Mouse (Mus musculus): ENCODE measurements around the gene Slu7.
A peak's percentile ranks its signal among the peaks of the same experiment; 100 is the strongest.

The Slu7 gene

DNA sequence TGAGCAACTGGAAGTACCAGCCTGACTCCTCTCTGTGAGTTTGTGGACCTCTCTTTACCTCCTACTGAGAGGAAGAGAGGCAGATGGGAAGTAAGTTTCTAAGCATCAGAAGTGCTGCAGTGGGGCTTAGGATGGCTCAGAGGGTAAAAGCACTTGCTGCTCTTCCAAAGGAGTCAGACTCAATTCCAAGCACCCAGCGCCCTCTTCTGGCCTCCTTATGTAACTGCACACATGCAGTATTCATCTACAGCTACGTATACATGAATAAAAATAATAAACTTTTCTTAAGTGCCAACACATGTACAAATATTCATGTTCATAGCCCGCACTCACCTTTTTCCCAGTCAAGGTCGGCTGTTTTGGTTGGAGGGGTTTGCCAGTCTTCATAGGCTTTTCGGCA, 9.2 kb upstream of the Slu7 start:
- no peak for DNase-seq (ENCODE audit: low spot score in 2 of 2)

GRCm38 (mm10) chr11:43425166-43425709, 8.3 kb upstream of the Slu7 start:
- no peak for DNase-seq (ENCODE audit: low spot score in 2 of 2)

GRCm38 (mm10) chr11:43425824-43426413, 7.6 kb upstream of the Slu7 start, which contains the start of gene Pttg1:
Gene Pttg1 (minus strand): TSS chr11:43426251.
- peak; percentile 72 to 73 for DNase-seq (ENCODE audit: low spot score in 2 of 2)

DNA sequence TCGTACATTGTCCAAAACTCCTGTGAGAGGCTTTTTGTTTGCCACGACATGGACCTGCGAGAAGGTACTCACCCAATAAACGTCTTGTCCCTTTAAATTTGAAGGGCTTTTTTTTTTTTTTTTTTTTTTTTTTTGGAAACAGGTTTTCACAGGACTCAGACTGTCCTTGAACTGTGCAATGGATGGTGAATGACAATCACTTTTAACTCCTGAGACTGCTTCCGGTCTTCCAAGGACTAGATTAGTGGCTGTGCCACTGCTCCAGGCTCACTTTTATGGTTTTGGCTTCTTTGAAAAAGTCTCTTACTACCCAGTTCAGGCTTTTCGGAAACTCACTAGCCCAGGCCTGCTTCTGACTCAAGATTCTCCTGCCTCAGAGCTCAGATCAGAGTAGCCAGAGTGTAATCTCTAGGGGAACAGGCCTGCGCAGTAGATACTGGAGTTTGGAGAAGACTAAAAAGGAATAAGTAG, 7.1 kb upstream of the Slu7 start:
- DNase-seq (ENCODE audit: low spot score in 2 of 2): no peak

DNA sequence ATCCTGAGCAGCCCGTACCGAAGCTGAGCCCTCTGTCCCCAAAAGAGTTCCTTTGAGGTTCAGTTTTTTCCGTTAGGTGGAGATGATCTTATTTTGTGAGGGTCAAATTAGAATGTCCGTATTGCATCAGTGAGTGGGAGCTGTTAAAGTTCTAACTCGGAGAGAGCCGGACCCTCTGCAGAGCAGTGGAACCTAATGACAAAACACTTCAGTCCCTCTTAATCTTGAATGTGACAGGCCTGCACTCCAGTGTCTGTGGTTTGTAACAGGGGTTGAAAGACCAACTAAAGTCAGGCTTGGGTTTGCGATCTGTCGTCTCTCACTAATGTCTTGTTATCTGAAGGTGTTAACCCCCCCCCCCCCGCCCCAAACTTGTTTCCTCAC, 472 bp downstream of the Slu7 start:
- DNase-seq (ENCODE audit: low spot score in 2 of 2): no peak

DNA sequence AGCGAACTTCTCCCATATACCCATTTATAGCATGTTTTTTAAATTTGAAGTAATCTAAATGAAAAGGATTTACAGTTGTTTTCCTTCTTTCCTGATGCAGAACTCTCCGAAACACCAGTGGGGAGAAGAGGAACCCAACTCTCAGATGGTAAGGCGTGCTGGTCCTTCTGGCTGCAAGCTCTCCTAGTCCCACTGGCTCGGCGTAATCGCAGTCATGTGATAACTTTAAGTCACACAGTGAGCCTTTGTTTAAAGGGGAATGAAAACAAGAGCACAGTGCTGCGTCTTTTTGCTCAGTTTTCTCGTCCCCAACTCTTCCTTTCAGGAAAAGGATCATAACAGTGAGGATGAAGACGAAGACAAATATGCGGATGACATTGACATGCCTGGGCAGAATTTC, 7.6 kb downstream of the Slu7 start:
- no peak for DNase-seq (ENCODE audit: low spot score in 2 of 2)

DNA sequence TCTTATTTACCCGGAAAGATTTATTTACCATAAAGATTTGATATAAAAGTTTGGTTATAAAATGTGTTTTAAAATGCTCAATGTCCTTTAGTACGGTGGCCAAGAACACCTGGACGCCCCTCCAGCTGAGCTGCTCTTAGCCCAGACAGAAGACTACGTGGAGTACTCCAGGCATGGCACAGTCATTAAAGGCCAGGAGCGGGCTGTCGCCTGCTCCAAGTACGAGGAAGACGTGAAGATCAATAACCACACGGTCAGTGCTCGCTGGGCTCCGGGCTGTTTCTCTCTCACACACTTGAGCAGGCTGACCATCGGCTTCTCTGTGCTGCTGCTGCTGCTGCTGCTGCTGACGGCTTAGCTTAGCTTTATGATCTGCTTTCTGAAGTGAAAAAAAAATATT, 9.6 kb downstream of the Slu7 start:
- DNase-seq (ENCODE audit: low spot score in 2 of 2): no peak

- DNase-seq (ENCODE audit: low spot score in 2 of 2): no peak
These were observed 16.4 kb downstream of the Slu7 start for GRCm38 (mm10) chr11:43449916-43450315.

DNA sequence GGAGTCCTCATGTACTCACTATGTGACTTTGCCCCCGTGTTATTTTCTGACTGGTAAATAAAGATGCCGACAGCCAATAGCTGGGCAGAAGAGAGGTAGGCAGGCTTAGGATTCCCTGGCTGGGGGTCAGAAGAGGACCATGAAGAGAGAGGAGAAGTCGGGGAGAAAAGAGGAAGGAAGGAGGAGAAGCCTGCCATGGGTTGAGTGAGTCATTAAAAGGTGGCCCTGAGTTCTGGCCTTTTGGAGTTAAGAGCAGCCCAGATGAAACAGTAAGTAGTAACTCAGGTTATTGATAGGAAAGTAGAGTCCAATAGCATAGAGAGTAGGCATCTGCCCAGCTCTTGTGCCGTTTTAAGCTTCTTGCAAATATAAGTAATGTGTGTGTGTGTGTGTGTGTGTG, 17.8 kb downstream of the Slu7 start:
- no peak for DNase-seq (ENCODE audit: low spot score in 2 of 2)

GRCm38 (mm10) chr11:43452266-43452665, 18.7 kb downstream of the Slu7 start:
- DNase-seq (ENCODE audit: low spot score in 2 of 2): no peak

GRCm38 (mm10) chr11:43463204-43463603, 29.7 kb downstream of the Slu7 start:
- DNase-seq (ENCODE audit: low spot score in 2 of 2): no peak

DNA sequence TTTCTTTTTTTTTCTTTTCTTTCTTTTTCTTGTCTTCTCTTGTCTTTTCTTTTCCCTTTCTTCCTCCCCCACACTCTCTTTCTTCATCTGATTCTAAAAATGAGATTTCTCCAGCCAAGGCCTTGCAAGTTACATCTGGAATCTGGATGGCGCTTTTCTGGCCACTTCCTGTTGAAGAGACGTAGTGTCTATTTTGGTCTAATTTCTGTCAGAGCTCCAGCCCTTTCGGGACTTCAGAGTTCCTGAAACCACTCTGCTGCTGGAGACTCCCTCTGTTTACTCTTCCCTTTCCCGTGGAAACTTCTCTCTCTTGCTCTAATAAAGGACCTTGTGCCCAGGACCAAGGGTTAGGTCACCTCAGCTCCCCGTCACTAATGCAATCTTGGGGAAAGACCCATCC, 36.6 kb downstream of the Slu7 start:
- DNase-seq (ENCODE audit: low spot score in 2 of 2): no peak

GRCm38 (mm10) chr11:43470881-43471820, 37.6 kb downstream of the Slu7 start:
- no peak for DNase-seq (ENCODE audit: low spot score in 2 of 2)

- no peak for DNase-seq (ENCODE audit: low spot score in 2 of 2)
These were observed 39.6 kb downstream of the Slu7 start for GRCm38 (mm10) chr11:43473115-43473514.

GRCm38 (mm10) chr11:43473635-43474224, 40.2 kb downstream of the Slu7 start:
- no peak for DNase-seq (ENCODE audit: low spot score in 2 of 2)

DNA sequence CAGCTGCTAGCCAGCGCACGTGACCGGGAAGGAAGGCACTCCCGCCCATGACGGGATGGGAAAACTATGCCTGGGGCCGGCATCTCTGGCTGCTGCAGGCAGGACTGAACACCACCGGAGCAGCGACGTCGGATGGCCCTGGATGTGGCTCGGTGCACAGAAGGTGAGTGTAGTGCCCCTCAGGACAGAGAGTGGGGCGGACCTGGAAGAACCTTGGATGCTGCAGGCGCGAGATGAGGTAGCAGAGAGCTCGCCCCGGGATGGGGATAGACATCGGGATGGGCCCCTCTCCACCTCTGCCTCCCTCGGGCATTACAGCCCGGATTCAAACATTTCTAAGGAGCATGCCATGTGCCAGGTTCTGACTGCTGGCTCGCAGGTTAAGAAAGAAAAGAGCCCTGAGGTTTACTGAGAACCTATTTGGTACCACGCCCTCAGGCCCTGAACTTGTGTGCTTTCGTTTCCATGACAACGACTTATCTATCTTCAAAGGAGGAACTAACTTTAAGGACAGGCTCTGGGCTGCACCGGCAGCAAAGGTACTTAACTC, 40.8 kb downstream of the Slu7 start, which contains the start of gene C1qtnf2:
C1qtnf2 (plus strand) TSS at position 52 of the 550 bp plus-strand sequence.
- DNase-seq (ENCODE audit: low spot score in 2 of 2): peak in 1 of 2 experiments; percentile 31

GRCm38 (mm10) chr11:43479376-43479775, 45.8 kb downstream of the Slu7 start:
- no peak for DNase-seq (ENCODE audit: low spot score in 2 of 2)

DNA sequence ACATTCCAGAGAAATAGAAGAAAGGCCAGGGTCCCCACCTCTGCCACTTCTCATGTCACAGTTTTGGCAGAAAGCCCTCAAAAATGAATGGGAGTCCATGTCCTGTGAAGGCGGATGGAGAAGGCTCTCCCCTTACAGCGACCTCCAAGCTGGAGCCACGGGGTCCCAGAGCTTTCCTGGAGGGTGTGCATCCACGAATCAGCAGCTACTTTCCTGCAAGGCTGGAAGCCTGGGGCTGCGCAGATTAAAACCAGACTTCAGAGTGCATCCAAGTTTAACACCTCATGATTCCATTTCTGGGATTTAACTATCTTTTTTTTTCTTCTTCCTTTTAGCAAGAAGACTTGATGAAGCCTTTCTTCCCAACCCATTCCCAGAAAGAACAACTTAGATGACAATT, 47.0 kb downstream of the Slu7 start:
- no peak for DNase-seq (ENCODE audit: low spot score in 2 of 2)

GRCm38 (mm10) chr11:43481672-43482522, 48.4 kb downstream of the Slu7 start:
- DNase-seq (ENCODE audit: low spot score in 2 of 2): no peak

DNA sequence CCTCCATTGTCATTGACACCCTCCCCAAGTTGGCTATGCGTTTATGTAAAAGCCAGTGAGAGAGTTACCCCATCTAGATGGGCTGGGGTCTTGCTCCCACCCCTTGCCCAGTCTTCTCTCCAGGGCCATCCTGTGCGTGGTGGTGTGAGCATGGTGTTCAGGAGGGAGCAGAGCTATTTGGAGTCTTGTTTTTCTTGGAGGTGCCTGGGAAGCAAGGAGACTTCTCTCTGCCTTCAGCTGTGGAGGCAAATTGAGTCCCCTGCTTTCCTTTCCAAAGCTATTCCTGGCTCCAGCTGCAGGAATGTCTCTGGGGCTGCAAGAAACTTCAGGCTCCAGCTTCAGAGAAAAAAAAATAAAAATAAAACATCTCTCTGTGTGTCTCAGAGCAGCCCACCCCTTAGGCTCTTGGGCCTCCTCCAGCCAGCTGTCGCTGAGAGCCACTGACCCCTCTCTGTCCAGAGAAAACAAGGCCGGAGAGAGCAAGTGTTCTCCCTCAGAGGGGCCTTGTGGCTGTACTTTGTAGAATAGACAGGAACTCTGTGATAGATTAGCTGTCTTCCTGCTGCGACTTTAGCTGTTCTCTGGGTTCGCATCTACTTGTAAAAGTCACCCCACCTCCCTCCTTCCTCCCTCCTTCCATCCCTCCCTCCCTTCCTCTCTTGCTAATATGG, 49.7 kb downstream of the Slu7 start:
- DNase-seq (ENCODE audit: low spot score in 2 of 2): no peak

Measured in right cerebral cortex, adult 2 months (tissue).